Mouse (Mus musculus) mesoderm, embryonic 11.5 days (tissue): Measurements from ENCODE around the gene Atf7.
"Not testable (repeated sequence)": the region's sequence is repeated elsewhere in the genome, so short reads cannot be mapped to it uniquely, and the experiment has no call there.

Experiments
- DNase-seq: peaks from one replicate; pipeline ENCODE4 v3.0.0-alpha.2; 2012; ENCODE audit warnings: low read depth, low spot score

Atf7 gene

GRCm38 (mm10) chr15:102624970-102625686 lies at the start of gene Atf7, which contains the start of gene Gm28047:
Atf7 (minus strand) TSS chr15:102625464.
Gm28047 (minus strand) TSS chr15:102625067.
- peak; percentile 99 for DNase-seq

- peak; percentile 88 for DNase-seq
These were observed 48.3 kb upstream of the Atf7 start for GRCm38 (mm10) chr15:102673548-102673947.

- DNase-seq = peak; percentile 80
These were observed 47.2 kb upstream of the Atf7 start, which contains the start of gene Atp5g2 for GRCm38 (mm10) chr15:102672215-102673071. Atp5g2 (minus strand) TSS chr15:102672352.

- DNase-seq = peak; percentile 88
These were observed 46.5 kb upstream of the Atf7 start for GRCm38 (mm10) chr15:102671721-102672214.

- DNase-seq = peak; percentile 99
These were observed 45.7 kb upstream of the Atf7 start for GRCm38 (mm10) chr15:102670767-102671575.

GRCm38 (mm10) chr15:102670281-102670680 lies 45.0 kb upstream of the Atf7 start:
- no peak for DNase-seq

- no peak for DNase-seq
These were observed 44.3 kb upstream of the Atf7 start for GRCm38 (mm10) chr15:102669571-102669970.

- DNase-seq = peak; percentile 60
These were observed 40.2 kb upstream of the Atf7 start for GRCm38 (mm10) chr15:102665494-102665893.

GRCm38 (mm10) chr15:102663825-102664224 lies 38.6 kb upstream of the Atf7 start:
- DNase-seq = no peak

GRCm38 (mm10) chr15:102662601-102663000 lies 37.3 kb upstream of the Atf7 start:
- not testable (repeated sequence) for DNase-seq

GRCm38 (mm10) chr15:102657926-102658381 lies 32.7 kb upstream of the Atf7 start:
- DNase-seq = no peak

- DNase-seq = peak; percentile 54
These were observed 31.4 kb upstream of the Atf7 start for GRCm38 (mm10) chr15:102656658-102657057.

GRCm38 (mm10) chr15:102651928-102652660 lies 26.8 kb upstream of the Atf7 start:
- not testable (repeated sequence) for DNase-seq

GRCm38 (mm10) chr15:102651107-102651506 lies 25.8 kb upstream of the Atf7 start:
- DNase-seq = no peak

- DNase-seq = no peak
These were observed 10.6 kb upstream of the Atf7 start for GRCm38 (mm10) chr15:102635817-102636216.

GRCm38 (mm10) chr15:102634684-102635083 lies 9.4 kb upstream of the Atf7 start:
- no peak for DNase-seq

- no peak for DNase-seq
These were observed 407 bp upstream of the Atf7 start for GRCm38 (mm10) chr15:102625687-102626055.

- DNase-seq = no peak
These were observed 834 bp downstream of the Atf7 start for GRCm38 (mm10) chr15:102624291-102624969.

GRCm38 (mm10) chr15:102623121-102623520 lies 2.1 kb downstream of the Atf7 start:
- no peak for DNase-seq

- no peak for DNase-seq
These were observed 2.7 kb downstream of the Atf7 start for GRCm38 (mm10) chr15:102622536-102622935.
